Mouse (Mus musculus) liver, adult 2 months (tissue): ENCODE measurements at regions not wholly inside any gene's neighbourhood (a gene's known extent, or its start where the extent isn't known, plus 50 kb on each side); places are given as distances from the start of the nearest gene placed in this dataset.

Experiments
- CTCF ChIP-seq: fragments of 200-500 bp; IDR thresholded peaks from 2 replicates; pipeline ENCODE4 v1.5.1; 2011; ENCODE audit warnings: low read depth, low read length, control low read depth
- POLR2A ChIP-seq: fragments of 200-500 bp; IDR thresholded peaks from 2 replicates; pipeline ENCODE4 v1.6.1; 2011; ENCODE audit warnings: low read length, control low read depth; ENCODE audit not compliant: insufficient read depth; ENCODE audit errors: extremely low read depth

DNA sequence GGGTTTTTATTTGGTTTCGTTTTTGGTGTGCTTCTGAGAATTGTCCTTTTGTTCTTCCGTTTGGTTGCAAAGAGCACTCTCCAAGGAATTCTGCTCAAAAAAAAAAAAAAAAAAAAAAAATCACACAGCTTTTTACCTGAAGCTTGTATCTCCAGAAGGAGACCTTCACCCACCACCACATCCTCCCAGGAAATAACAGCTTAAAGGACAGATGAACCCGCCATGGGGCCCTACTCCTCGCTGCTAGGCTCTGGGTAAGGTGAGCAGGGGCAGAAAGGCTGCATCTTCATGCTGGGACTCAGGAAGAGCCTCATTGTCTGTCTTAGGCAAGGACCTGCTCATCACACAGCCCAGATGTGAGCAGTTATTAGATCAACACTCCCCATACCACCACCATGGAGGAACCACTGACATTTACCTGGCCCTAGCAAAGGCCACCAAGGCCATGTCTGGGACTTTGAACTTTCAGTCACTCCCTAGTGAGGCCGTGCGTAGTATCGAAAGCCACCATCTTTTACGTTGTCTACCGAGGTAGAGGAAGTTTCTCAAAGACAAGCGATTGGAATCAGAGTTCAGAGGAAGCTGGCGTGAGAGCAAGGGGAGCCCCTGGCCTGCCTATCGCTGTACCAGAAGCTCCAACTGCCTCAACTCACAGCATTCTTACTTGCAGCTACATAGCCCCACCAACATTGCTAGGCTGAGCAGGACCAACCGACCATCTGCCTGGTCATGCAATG is 97.1 kb downstream of the Tomm20 start:
- TF ChIP-seq CTCF (no peak), POLR2A (no peak)
